Mouse (Mus musculus) G1E (cell line): ENCODE measurements at regions not wholly inside any gene's neighbourhood (a gene's known extent, or its start where the extent isn't known, plus 50 kb on each side); places are given as distances from the start of the nearest gene placed in this dataset.
"Not testable (repeated sequence)": the region's sequence is repeated elsewhere in the genome, so short reads cannot be mapped to it uniquely, and the experiment has no call there.

Experiments
- CTCF ChIP-seq: IDR thresholded peaks from 2 replicates; pipeline ENCODE4 v1.5.1; 2012; ENCODE audit warnings: low read depth, low read length, inconsistent platforms, mixed read lengths
- GATA1 ChIP-seq: IDR thresholded peaks from 2 replicates; pipeline ENCODE4 v1.6.1; 2012; ENCODE audit warnings: borderline replicate concordance, low read length, inconsistent platforms, mixed read lengths
- TAL1 ChIP-seq: conservative IDR thresholded peaks from 2 replicates; pipeline ENCODE4 v1.6.1; 2012; ENCODE audit warnings: low read depth, low read length, inconsistent platforms, mixed read lengths

DNA sequence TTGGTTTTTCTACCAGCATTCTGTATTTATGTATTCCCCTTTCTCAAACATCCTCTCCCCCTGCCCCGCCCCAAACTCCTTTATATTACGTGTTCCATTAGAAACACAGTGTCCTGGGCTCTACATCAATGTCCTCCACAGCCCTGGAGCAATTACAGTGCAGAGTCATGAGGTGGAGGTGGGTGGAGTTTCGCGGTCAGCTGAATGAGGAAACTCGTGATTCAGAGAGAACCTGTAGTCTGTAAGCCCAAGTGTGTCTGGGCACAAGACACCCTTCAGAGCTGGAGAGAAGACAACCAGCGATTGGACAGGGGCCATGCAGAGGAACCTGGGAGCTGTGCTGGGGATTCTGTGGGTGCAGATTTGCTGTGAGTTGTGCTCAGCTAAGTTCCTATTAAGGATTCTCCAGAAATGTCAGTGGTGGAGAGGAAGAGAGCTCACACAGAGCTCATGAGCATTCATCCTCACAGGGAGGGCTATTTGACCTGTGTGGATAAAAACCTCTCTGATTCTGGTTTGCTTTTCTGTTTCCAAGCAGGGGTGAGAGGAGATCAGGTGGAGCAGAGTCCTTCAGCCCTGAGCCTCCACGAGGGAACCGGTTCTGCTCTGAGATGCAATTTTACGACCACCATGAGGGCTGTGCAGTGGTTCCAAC, 570.4 kb downstream of the Dad1 start:
- TF ChIP-seq CTCF, TAL1, GATA1: not testable (repeated sequence)
